Mouse (Mus musculus) hindbrain, embryonic 16.5 days (tissue): Measurements from ENCODE around the gene Inpp4b. TPM values are rescaled to one million over a fixed set of nuclear protein-coding genes. Genes with fewer than 3 reads are reported as not detected.

Source experiments
- ATAC-seq: fragments of 200-750 bp; cut with Nextera tagmentation; 2 replicates; pipeline ENCODE4 v1.8.0; 2017; ENCODE audit warnings: moderate TSS enrichment, moderate library complexity
- H3K27ac ChIP-seq: fragments of 300-500 bp; sonication (generic); 2 replicates; pipeline ENCODE4 v1.5.1; 2014; ENCODE audit warnings: low read depth, mild to moderate bottlenecking, control low read depth, low read length, moderate library complexity
- H3K27me3 ChIP-seq: fragments of 300-500 bp; sonication (generic); replicated peaks from 2 replicates; pipeline ENCODE4 v1.6.1; 2014; ENCODE audit warnings: low read length; ENCODE audit not compliant: control insufficient read depth, insufficient read depth
- H3K36me3 ChIP-seq: fragments of 300-500 bp; sonication (generic); 2 replicates; pipeline ENCODE4 v1.6.1; 2014; ENCODE audit warnings: mild to moderate bottlenecking, low read length, moderate library complexity, mixed read lengths; ENCODE audit not compliant: control insufficient read depth, insufficient read depth
- H3K4me1 ChIP-seq: fragments of 300-500 bp; sonication (generic); 2 replicates; pipeline ENCODE4 v1.6.1; 2014; ENCODE audit warnings: low read depth, low read length; ENCODE audit not compliant: control insufficient read depth, insufficient read depth
- H3K4me2 ChIP-seq: fragments of 300-500 bp; sonication (generic); 2 replicates; pipeline ENCODE4 v1.6.1; 2014; ENCODE audit warnings: mild to moderate bottlenecking, low read length, control low read depth, moderate library complexity
- H3K4me3 ChIP-seq: fragments of 300-500 bp; sonication (generic); 2 replicates; pipeline ENCODE4 v1.5.1; 2014; ENCODE audit warnings: mild to moderate bottlenecking, low read length, control low read depth, moderate library complexity
- H3K9ac ChIP-seq: fragments of 300-500 bp; sonication (generic); 2 replicates; pipeline ENCODE4 v1.6.1; 2014; ENCODE audit warnings: low read depth, mild to moderate bottlenecking, control low read depth, low read length, moderate library complexity
- H3K9me3 ChIP-seq: fragments of 300-500 bp; sonication (generic); 2 replicates; pipeline ENCODE4 v1.6.1; 2014; ENCODE audit warnings: mild to moderate bottlenecking, low read length, moderate library complexity; ENCODE audit not compliant: control insufficient read depth
- WGBS: fragments of 180-500 bp; shearing (Covaris S2); extraction: QIAGEN DNeasy Blood & Tissue Kit; methylation state at CpG from one replicate; pipeline ENCODE4 v1.1.7; 2014; 5-methylcytosine and 5-hydroxymethylcytosine counted together
- polyA plus RNA-seq: library from polyadenylated mRNA; unstranded; fragments of >200 nt; fragmentation: Nextera tagmentation; extraction: Ambion mirVana; gene quantifications from 2 replicates; pipeline ENCODE4 v1.2.1, GENCODE M21; 2015

The Inpp4b gene
- polyA plus RNA-seq, 1 experiment from 2014 or later: 13.6 TPM

GRCm38 (mm10) chr8:82093274-82093673 is 750.9 kb downstream of the Inpp4b start:
- H3K27ac ChIP-seq: no peak overlapping the region
- H3K4me1 ChIP-seq: no peaks in the 10 kb centered on the region
- H3K4me2 ChIP-seq: no peak overlapping the region
- no peaks in the 10 kb centered on the region for H3K27me3 ChIP-seq
- H3K4me3 ChIP-seq: no peak overlapping the region
- 0 out of 2 replicates have a peak, but pooled peaks cover under 1% of the 10 kb centered on the region for H3K9me3 ChIP-seq
- H3K9ac ChIP-seq: no peak overlapping the region
- ATAC-seq: no peak
- no peaks in the 10 kb centered on the region for H3K36me3 ChIP-seq

GRCm38 (mm10) chr8:82104560-82104959 is 762.2 kb downstream of the Inpp4b start:
- ATAC-seq: no peak

GRCm38 (mm10) chr8:82106131-82106530 is 763.8 kb downstream of the Inpp4b start:
- Histone ChIP-seq H3K9ac (no peak overlapping the region), H3K4me1 (no peaks in the 10 kb centered on the region), H3K4me3 (no peak overlapping the region), H3K9me3 (no peaks in the 10 kb centered on the region), H3K27ac (no peak overlapping the region), H3K36me3 (no peaks in the 10 kb centered on the region), H3K4me2 (no peak overlapping the region), H3K27me3 (no peaks in the 10 kb centered on the region)
- WGBS: 61% methylated on average over 3 of the region's 3 CpGs
- no peak for ATAC-seq

More at GRCm38 (mm10) chr8:82104560-82104959, 762.2 kb downstream of the Inpp4b start:
- H3K36me3 ChIP-seq: no peaks in the 10 kb centered on the region
- no peak overlapping the region for H3K4me2 ChIP-seq
- H3K9me3 ChIP-seq: no peaks in the 10 kb centered on the region
- H3K27ac ChIP-seq: no peak overlapping the region
- H3K4me1 ChIP-seq: no peaks in the 10 kb centered on the region
- H3K9ac ChIP-seq: no peak overlapping the region
- no peaks in the 10 kb centered on the region for H3K27me3 ChIP-seq
- H3K4me3 ChIP-seq: no peak overlapping the region

GRCm38 (mm10) chr8:82150272-82150671 is 807.9 kb downstream of the Inpp4b start:
- Histone ChIP-seq H3K36me3 (no peaks in the 10 kb centered on the region), H3K9ac (no peak overlapping the region), H3K27me3 (no peaks in the 10 kb centered on the region), H3K4me2 (no peak overlapping the region), H3K4me3 (no peak overlapping the region), H3K4me1 (no peaks in the 10 kb centered on the region), H3K27ac (no peak overlapping the region), H3K9me3 (peaks cover 7% of the 10 kb centered on the region)
- ATAC-seq: no peak

- WGBS: 97% methylated on average over 1 of the region's 1 CpGs
- H3K9me3 ChIP-seq: peaks cover 7% of the 10 kb centered on the region
- ATAC-seq: no peak
- no peak overlapping the region for H3K9ac ChIP-seq
- H3K4me2 ChIP-seq: no peak overlapping the region
- no peaks in the 10 kb centered on the region for H3K27me3 ChIP-seq
- no peak overlapping the region for H3K4me3 ChIP-seq
- no peaks in the 10 kb centered on the region for H3K36me3 ChIP-seq
- no peak overlapping the region for H3K27ac ChIP-seq
- H3K4me1 ChIP-seq: no peaks in the 10 kb centered on the region
Measured at GRCm38 (mm10) chr8:82157928-82158327, 815.6 kb downstream of the Inpp4b start.
